Mouse (Mus musculus): ENCODE results near the gene Dlg5. TPM values are rescaled to one million over a fixed set of nuclear protein-coding genes. Genes with fewer than 3 reads are reported as not detected.

Gene Dlg5
- polyA plus RNA-seq (2014; fragmentation: Nextera tagmentation; extraction: Ambion mirVana), result 31.5 and 33.6 TPM in 2 replicates

- H3K36me3 ChIP-seq (ENCODE audit: control insufficient read depth, insufficient read depth, low read length), result no peaks in the 10 kb centered on the region; the same call in 1 of the 2 replicates
- H3K9me3 ChIP-seq (ENCODE audit: control insufficient read depth, low read depth, low read length), result no peaks in the 10 kb centered on the region
- H3K4me1 ChIP-seq (ENCODE audit: control insufficient read depth, insufficient read depth, low read length), result peaks cover 3% of the 10 kb centered on the region; the same call in 1 of the 2 replicates
- peak within 1 kb of the TSS; percentile 84 for H3K4me3 ChIP-seq (ENCODE audit: low read depth, low read length)
- peak within 1 kb of the TSS; percentile 83 for H3K9ac ChIP-seq (replicated peaks; ENCODE audit: low read depth, low read length)
- under 1% methylated on average over 84 of the region's 98 CpGs for WGBS
- H3K27ac ChIP-seq (ENCODE audit: low read length), result peak within 1 kb of the TSS; percentile 90
- no peaks in the 10 kb centered on the region for H3K27me3 ChIP-seq (ENCODE audit: control insufficient read depth, insufficient read depth, low read length)
- H3K4me2 ChIP-seq (replicated peaks; ENCODE audit: low read depth, low read length), result peak within 1 kb of the TSS; percentile 97
- peak; percentile 87 for ATAC-seq (ENCODE audit: insufficient number of reproducible peaks, insufficient read depth, low FRiP score, low read depth)
Measured at GRCm38 (mm10) chr14:24245177-24246081, at the start of gene Dlg5. Dlg5 (minus strand) TSS chr14:24245920.

- ATAC-seq (ENCODE audit: insufficient number of reproducible peaks, insufficient read depth, low FRiP score, low read depth), result no peak
- Histone ChIP-seq H3K4me2 (replicated peaks; ENCODE audit: low read depth, low read length) (no peak overlapping the region), H3K4me1 (ENCODE audit: control insufficient read depth, insufficient read depth, low read length) (no peaks in the 10 kb centered on the region), H3K4me3 (ENCODE audit: low read depth, low read length) (no peak overlapping the region), H3K36me3 (ENCODE audit: control insufficient read depth, insufficient read depth, low read length) (no peaks in the 10 kb centered on the region), H3K9me3 (ENCODE audit: control insufficient read depth, low read depth, low read length) (no peaks in the 10 kb centered on the region), H3K27me3 (ENCODE audit: control insufficient read depth, insufficient read depth, low read length) (no peaks in the 10 kb centered on the region), H3K9ac (replicated peaks; ENCODE audit: low read depth, low read length) (no peak overlapping the region), H3K27ac (ENCODE audit: low read length) (no peak overlapping the region)
- 67% methylated on average over 5 of the region's 5 CpGs for WGBS
Measured at GRCm38 (mm10) chr14:24293631-24294030, 47.9 kb upstream of the Dlg5 start.

- 45% methylated on average over 3 of the region's 3 CpGs for WGBS
- no peak within 1 kb of the TSS for H3K27ac ChIP-seq (ENCODE audit: low read length)
- H3K4me1 ChIP-seq (ENCODE audit: control insufficient read depth, insufficient read depth, low read length), result no peaks in the 10 kb centered on the region
- no peak within 1 kb of the TSS for H3K4me3 ChIP-seq (ENCODE audit: low read depth, low read length)
- no peaks in the 10 kb centered on the region for H3K9me3 ChIP-seq (ENCODE audit: control insufficient read depth, low read depth, low read length)
- no peaks in the 10 kb centered on the region for H3K36me3 ChIP-seq (ENCODE audit: control insufficient read depth, insufficient read depth, low read length)
- no peak for ATAC-seq (ENCODE audit: insufficient number of reproducible peaks, insufficient read depth, low FRiP score, low read depth)
- no peak within 1 kb of the TSS for H3K4me2 ChIP-seq (replicated peaks; ENCODE audit: low read depth, low read length)
- no peaks in the 10 kb centered on the region for H3K27me3 ChIP-seq (ENCODE audit: control insufficient read depth, insufficient read depth, low read length)
- H3K9ac ChIP-seq (replicated peaks; ENCODE audit: low read depth, low read length), result no peak within 1 kb of the TSS
Measured at GRCm38 (mm10) chr14:24292914-24293313, 47.2 kb upstream of the Dlg5 start, which contains the start of gene E330034G19Rik. E330034G19Rik (plus strand) TSS chr14:24293214.

- Histone ChIP-seq H3K4me2 (replicated peaks; ENCODE audit: low read depth, low read length) (no peak overlapping the region), H3K36me3 (ENCODE audit: control insufficient read depth, insufficient read depth, low read length) (no peaks in the 10 kb centered on the region), H3K27me3 (ENCODE audit: control insufficient read depth, insufficient read depth, low read length) (no peaks in the 10 kb centered on the region), H3K9ac (replicated peaks; ENCODE audit: low read depth, low read length) (no peak overlapping the region), H3K4me1 (ENCODE audit: control insufficient read depth, insufficient read depth, low read length) (no peaks in the 10 kb centered on the region), H3K4me3 (ENCODE audit: low read depth, low read length) (no peak overlapping the region), H3K9me3 (ENCODE audit: control insufficient read depth, low read depth, low read length) (no peaks in the 10 kb centered on the region), H3K27ac (ENCODE audit: low read length) (no peak overlapping the region)
- no peak for ATAC-seq (ENCODE audit: insufficient number of reproducible peaks, insufficient read depth, low FRiP score, low read depth)
Measured at GRCm38 (mm10) chr14:24290726-24291125, 45.0 kb upstream of the Dlg5 start.

GRCm38 (mm10) chr14:24286136-24286535 lies 40.4 kb upstream of the Dlg5 start:
- H3K27me3 ChIP-seq (ENCODE audit: control insufficient read depth, insufficient read depth, low read length), result no peaks in the 10 kb centered on the region
- no peaks in the 10 kb centered on the region for H3K36me3 ChIP-seq (ENCODE audit: control insufficient read depth, insufficient read depth, low read length)
- H3K27ac ChIP-seq (ENCODE audit: low read length), result no peak overlapping the region
- H3K9ac ChIP-seq (replicated peaks; ENCODE audit: low read depth, low read length), result no peak overlapping the region
- no peak for ATAC-seq (ENCODE audit: insufficient number of reproducible peaks, insufficient read depth, low FRiP score, low read depth)
- H3K4me1 ChIP-seq (ENCODE audit: control insufficient read depth, insufficient read depth, low read length), result no peaks in the 10 kb centered on the region
- no peaks in the 10 kb centered on the region for H3K9me3 ChIP-seq (ENCODE audit: control insufficient read depth, low read depth, low read length)
- H3K4me3 ChIP-seq (ENCODE audit: low read depth, low read length), result no peak overlapping the region
- WGBS, result 66% methylated on average over 4 of the region's 4 CpGs
- no peak overlapping the region for H3K4me2 ChIP-seq (replicated peaks; ENCODE audit: low read depth, low read length)

GRCm38 (mm10) chr14:24282276-24282675 lies 36.6 kb upstream of the Dlg5 start:
- Histone ChIP-seq H3K4me2 (replicated peaks; ENCODE audit: low read depth, low read length) (no peak overlapping the region), H3K27me3 (ENCODE audit: control insufficient read depth, insufficient read depth, low read length) (no peaks in the 10 kb centered on the region), H3K27ac (ENCODE audit: low read length) (no peak overlapping the region), H3K4me3 (ENCODE audit: low read depth, low read length) (no peak overlapping the region), H3K9ac (replicated peaks; ENCODE audit: low read depth, low read length) (no peak overlapping the region), H3K36me3 (ENCODE audit: control insufficient read depth, insufficient read depth, low read length) (no peaks in the 10 kb centered on the region), H3K9me3 (ENCODE audit: control insufficient read depth, low read depth, low read length) (no peaks in the 10 kb centered on the region), H3K4me1 (ENCODE audit: control insufficient read depth, insufficient read depth, low read length) (no peaks in the 10 kb centered on the region)
- ATAC-seq (ENCODE audit: insufficient number of reproducible peaks, insufficient read depth, low FRiP score, low read depth), result no peak
- 58% methylated on average over 3 of the region's 3 CpGs for WGBS

- Histone ChIP-seq H3K9me3 (ENCODE audit: control insufficient read depth, low read depth, low read length) (no peaks in the 10 kb centered on the region), H3K36me3 (ENCODE audit: control insufficient read depth, insufficient read depth, low read length) (no peaks in the 10 kb centered on the region), H3K4me2 (replicated peaks; ENCODE audit: low read depth, low read length) (no peak overlapping the region), H3K27me3 (ENCODE audit: control insufficient read depth, insufficient read depth, low read length) (no peaks in the 10 kb centered on the region), H3K4me1 (ENCODE audit: control insufficient read depth, insufficient read depth, low read length) (no peaks in the 10 kb centered on the region), H3K4me3 (ENCODE audit: low read depth, low read length) (no peak overlapping the region), H3K27ac (ENCODE audit: low read length) (no peak overlapping the region), H3K9ac (replicated peaks; ENCODE audit: low read depth, low read length) (no peak overlapping the region)
- 69% methylated on average over 4 of the region's 4 CpGs for whole genome bisulfite sequencing
- no peak for ATAC-seq (ENCODE audit: insufficient number of reproducible peaks, insufficient read depth, low FRiP score, low read depth)
Measured at GRCm38 (mm10) chr14:24281278-24281677, 35.6 kb upstream of the Dlg5 start.

GRCm38 (mm10) chr14:24275534-24275933 lies 29.8 kb upstream of the Dlg5 start:
- no peak overlapping the region for H3K9ac ChIP-seq (replicated peaks; ENCODE audit: low read depth, low read length)
- 43% methylated on average over 2 of the region's 2 CpGs for WGBS
- no peaks in the 10 kb centered on the region for H3K27me3 ChIP-seq (ENCODE audit: control insufficient read depth, insufficient read depth, low read length)
- no peaks in the 10 kb centered on the region for H3K9me3 ChIP-seq (ENCODE audit: control insufficient read depth, low read depth, low read length)
- ATAC-seq (ENCODE audit: insufficient number of reproducible peaks, insufficient read depth, low FRiP score, low read depth), result no peak; the same call in 1 of the 2 replicates
- H3K4me3 ChIP-seq (ENCODE audit: low read depth, low read length), result no peak overlapping the region
- H3K4me2 ChIP-seq (replicated peaks; ENCODE audit: low read depth, low read length), result no peak overlapping the region
- H3K4me1 ChIP-seq (ENCODE audit: control insufficient read depth, insufficient read depth, low read length), result no peaks in the 10 kb centered on the region
- no peaks in the 10 kb centered on the region for H3K36me3 ChIP-seq (ENCODE audit: control insufficient read depth, insufficient read depth, low read length)
- H3K27ac ChIP-seq (ENCODE audit: low read length), result no peak overlapping the region

Measured in stomach, embryonic 14.5 days (tissue).